Mouse (Mus musculus) heart, postnatal 14 days (tissue): ENCODE results near the gene Mtap. TPM values are rescaled to one million over a fixed set of nuclear protein-coding genes. Genes with fewer than 3 reads are reported as not detected.

ENCODE experiments used
- DNase-seq, 2 experiments: peaks; one replicate each; pipeline ENCODE4 v3.0.0; 2021 to 2022
- intact Hi-C: fragments of 180-260 bp; cut with DNase I; formaldehyde crosslinking; loops from one replicate; pipeline ENCODE4 v1.15.1; 2025
- total RNA-seq, 2 experiments: library from RNA; stranded (reverse); gene quantifications; 2 replicates each; pipeline ENCODE4 v1.2.3; 2021

The Mtap gene
- total RNA-seq, 2 experiments from 2014 or later: 17.3 to 17.5 TPM

- intact Hi-C loops: no loop called here
- no peak for DNase-seq
Measured at GRCm38 (mm10) chr4:89197128-89197527, 60.2 kb downstream of the Mtap start.

- intact Hi-C loops: no loop called here
- DNase-seq: no peak
Measured at GRCm38 (mm10) chr4:89200806-89201205, 63.9 kb downstream of the Mtap start.

GRCm38 (mm10) chr4:89209310-89209709, 72.4 kb downstream of the Mtap start:
- no peak for DNase-seq
- intact Hi-C loops: no loop called here

- intact Hi-C loops: no loop called here
- DNase-seq: no peak
Measured at GRCm38 (mm10) chr4:89210314-89210713, 73.4 kb downstream of the Mtap start.

- no peak for DNase-seq
- intact Hi-C loops: no loop called here
Measured at GRCm38 (mm10) chr4:89212178-89212577, 75.3 kb downstream of the Mtap start.

Other genes starting within 250 kb of the Mtap start
- gene Cdkn2a, start 157.5 kb downstream of the Mtap start, total RNA-seq: under 1 TPM in 1 of 2 experiments, not detected in 1; 0.24 TPM
- under 1 TPM; 0.27 to 0.79 TPM for gene Cdkn2b, start 173.9 kb downstream of the Mtap start, total RNA-seq